Mouse (Mus musculus): ENCODE measurements around the gene Dlgap3.
A peak's percentile ranks its signal among the peaks of the same experiment; 100 is the strongest.

Gene Dlgap3

GRCm38 (mm10) chr4:127168914-127169345, at the start of gene Dlgap3:
Gene Dlgap3, plus strand, starts transcription at chr4:127169204.
- no peak for DNase-seq (ENCODE audit: low read depth, low spot score)

- no peak for DNase-seq (ENCODE audit: low read depth, low spot score)
Observed at GRCm38 (mm10) chr4:127123391-127123790, 45.6 kb upstream of the Dlgap3 start, which contains the start of gene Tmem35b. Gene Tmem35b, plus strand, starts transcription at chr4:127123691.

GRCm38 (mm10) chr4:127124331-127124730, 44.7 kb upstream of the Dlgap3 start:
- no peak for DNase-seq (ENCODE audit: low read depth, low spot score)

GRCm38 (mm10) chr4:127125834-127126463, 43.1 kb upstream of the Dlgap3 start:
- peak; percentile 93 for DNase-seq (ENCODE audit: low read depth, low spot score)

GRCm38 (mm10) chr4:127134687-127135086, 34.3 kb upstream of the Dlgap3 start:
- no peak for DNase-seq (ENCODE audit: low read depth, low spot score)

- DNase-seq (ENCODE audit: low read depth, low spot score), result no peak
Observed at GRCm38 (mm10) chr4:127137591-127137990, 31.4 kb upstream of the Dlgap3 start.

- DNase-seq (ENCODE audit: low read depth, low spot score), result no peak
Observed at GRCm38 (mm10) chr4:127138486-127138885, 30.5 kb upstream of the Dlgap3 start.

GRCm38 (mm10) chr4:127150031-127150430, 19.0 kb upstream of the Dlgap3 start:
- no peak for DNase-seq (ENCODE audit: low read depth, low spot score)

- no peak for DNase-seq (ENCODE audit: low read depth, low spot score)
Observed at GRCm38 (mm10) chr4:127153345-127153744, 15.7 kb upstream of the Dlgap3 start.

- DNase-seq (ENCODE audit: low read depth, low spot score), result peak; percentile 50
Observed at GRCm38 (mm10) chr4:127155757-127156156, 13.2 kb upstream of the Dlgap3 start.

GRCm38 (mm10) chr4:127157746-127158145, 11.3 kb upstream of the Dlgap3 start:
- no peak for DNase-seq (ENCODE audit: low read depth, low spot score)

- no peak for DNase-seq (ENCODE audit: low read depth, low spot score)
Observed at GRCm38 (mm10) chr4:127163926-127164325, 5.1 kb upstream of the Dlgap3 start.

GRCm38 (mm10) chr4:127167096-127167495, 1.9 kb upstream of the Dlgap3 start:
- DNase-seq (ENCODE audit: low read depth, low spot score), result no peak

- no peak for DNase-seq (ENCODE audit: low read depth, low spot score)
Observed at GRCm38 (mm10) chr4:127167731-127168130, 1.3 kb upstream of the Dlgap3 start.

- no peak for DNase-seq (ENCODE audit: low read depth, low spot score)
Observed at GRCm38 (mm10) chr4:127168211-127168913, 642 bp upstream of the Dlgap3 start.

GRCm38 (mm10) chr4:127169346-127170221, 580 bp downstream of the Dlgap3 start:
- no peak for DNase-seq (ENCODE audit: low read depth, low spot score)

- no peak for DNase-seq (ENCODE audit: low read depth, low spot score)
Observed at GRCm38 (mm10) chr4:127170866-127171265, 1.9 kb downstream of the Dlgap3 start.

- no peak for DNase-seq (ENCODE audit: low read depth, low spot score)
Observed at GRCm38 (mm10) chr4:127171341-127171905, 2.4 kb downstream of the Dlgap3 start.

- DNase-seq (ENCODE audit: low read depth, low spot score), result no peak
Observed at GRCm38 (mm10) chr4:127172119-127172518, 3.1 kb downstream of the Dlgap3 start.

GRCm38 (mm10) chr4:127172614-127173013, 3.6 kb downstream of the Dlgap3 start:
- no peak for DNase-seq (ENCODE audit: low read depth, low spot score)

- peak; percentile 56 for DNase-seq (ENCODE audit: low read depth, low spot score)
Observed at GRCm38 (mm10) chr4:127173461-127173860, 4.5 kb downstream of the Dlgap3 start.

Measured in A20 (cell line).